Mouse (Mus musculus) midbrain, embryonic 11.5 days (tissue): ENCODE data around the gene Nrap. TPM values are rescaled to one million over a fixed set of nuclear protein-coding genes. Genes with fewer than 3 reads are reported as not detected.

Source experiments
- ATAC-seq: fragments of 200-750 bp; cut with Nextera tagmentation; 2 replicates; pipeline ENCODE4 v1.8.0; 2017; ENCODE audit warnings: moderate TSS enrichment, moderate library complexity; ENCODE audit not compliant: low FRiP score
- DNase-seq: peaks from one replicate; pipeline ENCODE4 v3.0.0; 2015; ENCODE audit warnings: low spot score; ENCODE audit errors: missing footprints
- H3K27ac ChIP-seq: fragments of 300-500 bp; sonication (generic); 2 replicates; pipeline ENCODE4 v1.5.1; 2014; ENCODE audit warnings: low read depth, low read length
- H3K27me3 ChIP-seq: fragments of 300-500 bp; sonication (generic); 2 replicates; pipeline ENCODE4 v1.6.1; 2014; ENCODE audit warnings: mild to moderate bottlenecking, low read length, moderate library complexity, mixed read lengths; ENCODE audit not compliant: control insufficient read depth, insufficient read depth
- H3K36me3 ChIP-seq: fragments of 300-500 bp; sonication (generic); 2 replicates; pipeline ENCODE4 v1.6.1; 2014; ENCODE audit warnings: mild to moderate bottlenecking, low read length, moderate library complexity, mixed read lengths; ENCODE audit not compliant: control insufficient read depth, insufficient read depth
- H3K4me1 ChIP-seq: fragments of 300-500 bp; sonication (generic); 2 replicates; pipeline ENCODE4 v1.6.1; 2014; ENCODE audit warnings: low read length; ENCODE audit not compliant: control insufficient read depth, insufficient read depth
- H3K4me2 ChIP-seq: fragments of 300-500 bp; sonication (generic); 2 replicates; pipeline ENCODE4 v1.6.1; 2014; ENCODE audit warnings: mild to moderate bottlenecking, moderate library complexity
- H3K4me3 ChIP-seq: fragments of 300-500 bp; sonication (generic); 2 replicates; pipeline ENCODE4 v1.5.1; 2014; ENCODE audit warnings: low read depth, low read length
- H3K9ac ChIP-seq: fragments of 300-500 bp; sonication (generic); 2 replicates; pipeline ENCODE4 v1.6.1; 2014; ENCODE audit warnings: low read length
- H3K9me3 ChIP-seq: fragments of 300-500 bp; sonication (generic); 2 replicates; pipeline ENCODE4 v1.6.1; 2016; ENCODE audit warnings: low read length; ENCODE audit not compliant: control insufficient read depth
- WGBS: fragments of 180-500 bp; shearing (Covaris S2); extraction: QIAGEN DNeasy Blood & Tissue Kit; methylation state at CpG from one replicate; pipeline ENCODE4 v1.1.7; 2014; 5-methylcytosine and 5-hydroxymethylcytosine counted together
- polyA plus RNA-seq: library from polyadenylated mRNA; unstranded; fragments of >200 nt; fragmentation: Nextera tagmentation; extraction: Ambion mirVana; gene quantifications from 2 replicates; pipeline ENCODE4 v1.2.1, GENCODE M21; 2014

The Nrap gene
- polyA plus RNA-seq, 1 experiment from 2014 or later = 0.16 TPM

GRCm38 (mm10) chr19:56316531-56316930 lies 73.3 kb downstream of the Nrap start:
- H3K4me1 ChIP-seq = peaks cover 10% of the 10 kb centered on the region
- no peaks in the 10 kb centered on the region for H3K36me3 ChIP-seq
- no peak overlapping the region for H3K9ac ChIP-seq
- H3K27me3 ChIP-seq = no peaks in the 10 kb centered on the region
- ATAC-seq = no peak
- H3K27ac ChIP-seq = no peak overlapping the region
- H3K4me2 ChIP-seq = no peak overlapping the region
- no peak for DNase-seq
- 85% methylated on average over 3 of the region's 3 CpGs for WGBS
- H3K9me3 ChIP-seq = no peaks in the 10 kb centered on the region
- no peak overlapping the region for H3K4me3 ChIP-seq

- Histone ChIP-seq H3K4me1 (peaks cover 3% of the 10 kb centered on the region; the same call in 1 of the 2 replicates), H3K9me3 (no peaks in the 10 kb centered on the region), H3K4me2 (no peak overlapping the region), H3K4me3 (no peak overlapping the region), H3K36me3 (no peaks in the 10 kb centered on the region), H3K9ac (no peak overlapping the region), H3K27ac (no peak overlapping the region), H3K27me3 (no peaks in the 10 kb centered on the region)
- DNase-seq = no peak
- WGBS = 83% methylated on average over 11 of the region's 11 CpGs
- no peak for ATAC-seq
These were observed 89.0 kb downstream of the Nrap start for GRCm38 (mm10) chr19:56300835-56301234.

- Histone ChIP-seq H3K36me3 (no peaks in the 10 kb centered on the region), H3K4me1 (peaks cover 3% of the 10 kb centered on the region; the same call in 1 of the 2 replicates), H3K4me2 (no peak overlapping the region), H3K4me3 (no peak overlapping the region), H3K9me3 (no peaks in the 10 kb centered on the region), H3K27ac (no peak overlapping the region), H3K9ac (no peak overlapping the region), H3K27me3 (no peaks in the 10 kb centered on the region)
- ATAC-seq = no peak
- no peak for DNase-seq
- 73% methylated on average over 3 of the region's 3 CpGs for WGBS
These were observed 92.6 kb downstream of the Nrap start for GRCm38 (mm10) chr19:56297264-56297663.

- 65% methylated on average over 9 of the region's 9 CpGs for WGBS
These were observed 93.2 kb downstream of the Nrap start for GRCm38 (mm10) chr19:56296668-56297067.

GRCm38 (mm10) chr19:56294654-56295399 lies 95.0 kb downstream of the Nrap start:
- Histone ChIP-seq H3K9me3 (no peaks in the 10 kb centered on the region), H3K4me3 (no peak overlapping the region), H3K9ac (no peak overlapping the region), H3K4me1 (peaks cover 3% of the 10 kb centered on the region; the same call in 1 of the 2 replicates), H3K27ac (no peak overlapping the region), H3K36me3 (no peaks in the 10 kb centered on the region), H3K4me2 (no peak overlapping the region), H3K27me3 (no peaks in the 10 kb centered on the region)
- 74% methylated on average over 7 of the region's 7 CpGs for WGBS
- DNase-seq (peak; percentile 96), ATAC-seq (peak; percentile 82)

More at GRCm38 (mm10) chr19:56296668-56297067, 93.2 kb downstream of the Nrap start:
- no peak overlapping the region for H3K4me2 ChIP-seq
- no peak overlapping the region for H3K9ac ChIP-seq
- H3K9me3 ChIP-seq = no peaks in the 10 kb centered on the region
- ATAC-seq (no peak), DNase-seq (no peak)
- H3K27ac ChIP-seq = no peak overlapping the region
- peaks cover 3% of the 10 kb centered on the region; the same call in 1 of the 2 replicates for H3K4me1 ChIP-seq
- H3K36me3 ChIP-seq = no peaks in the 10 kb centered on the region
- H3K27me3 ChIP-seq = no peaks in the 10 kb centered on the region
- no peak overlapping the region for H3K4me3 ChIP-seq

GRCm38 (mm10) chr19:56292335-56292734 lies 97.5 kb downstream of the Nrap start:
- H3K9me3 ChIP-seq = no peaks in the 10 kb centered on the region
- H3K36me3 ChIP-seq = no peaks in the 10 kb centered on the region
- no peak for ATAC-seq
- no peak overlapping the region for H3K9ac ChIP-seq
- no peak for DNase-seq
- H3K4me1 ChIP-seq = peaks cover 2% of the 10 kb centered on the region; the same call in 1 of the 2 replicates
- H3K4me3 ChIP-seq = no peak overlapping the region
- no peak overlapping the region for H3K4me2 ChIP-seq
- no peaks in the 10 kb centered on the region for H3K27me3 ChIP-seq
- WGBS = 64% methylated on average over 9 of the region's 9 CpGs
- H3K27ac ChIP-seq = no peak overlapping the region

- no peak overlapping the region for H3K27ac ChIP-seq
- H3K9ac ChIP-seq = no peak overlapping the region
- no peaks in the 10 kb centered on the region for H3K9me3 ChIP-seq
- no peaks in the 10 kb centered on the region for H3K36me3 ChIP-seq
- no peaks in the 10 kb centered on the region for H3K4me1 ChIP-seq
- H3K4me3 ChIP-seq = no peak overlapping the region
- 79% methylated on average over 6 of the region's 6 CpGs for WGBS
- no peak overlapping the region for H3K4me2 ChIP-seq
- no peaks in the 10 kb centered on the region for H3K27me3 ChIP-seq
- no peak for DNase-seq
- ATAC-seq = no peak
These were observed 97.9 kb downstream of the Nrap start for GRCm38 (mm10) chr19:56291898-56292297.

GRCm38 (mm10) chr19:56289642-56290041 lies 100.2 kb downstream of the Nrap start:
- H3K4me3 ChIP-seq = no peak overlapping the region
- no peaks in the 10 kb centered on the region for H3K36me3 ChIP-seq
- no peaks in the 10 kb centered on the region for H3K9me3 ChIP-seq
- no peaks in the 10 kb centered on the region for H3K4me1 ChIP-seq
- H3K4me2 ChIP-seq = no peak overlapping the region
- WGBS = 87% methylated on average over 8 of the region's 8 CpGs
- DNase-seq (no peak), ATAC-seq (no peak)
- no peaks in the 10 kb centered on the region for H3K27me3 ChIP-seq
- no peak overlapping the region for H3K27ac ChIP-seq
- H3K9ac ChIP-seq = no peak overlapping the region

- no peaks in the 10 kb centered on the region for H3K9me3 ChIP-seq
- H3K4me1 ChIP-seq = no peaks in the 10 kb centered on the region
- H3K36me3 ChIP-seq = no peaks in the 10 kb centered on the region
- WGBS = 68% methylated on average over 4 of the region's 4 CpGs
- no peak for ATAC-seq
- DNase-seq = no peak
- H3K27me3 ChIP-seq = no peaks in the 10 kb centered on the region
- no peak overlapping the region for H3K4me2 ChIP-seq
- no peak overlapping the region for H3K4me3 ChIP-seq
- H3K27ac ChIP-seq = no peak overlapping the region
- no peak overlapping the region for H3K9ac ChIP-seq
These were observed 101.4 kb downstream of the Nrap start for GRCm38 (mm10) chr19:56288436-56288835.
